Mouse (Mus musculus) embryonic facial prominence, embryonic 10.5 days (tissue): ENCODE data around the gene Acvr1c. TPM values are rescaled to one million over a fixed set of nuclear protein-coding genes. Genes with fewer than 3 reads are reported as not detected.

ENCODE experiments used
- DNase-seq: peaks from one replicate; pipeline ENCODE4 v3.0.0-alpha.2; 2017; ENCODE audit warnings: low spot score
- H3K27ac ChIP-seq: fragments of 300-500 bp; sonication (generic); replicated peaks from 2 replicates; pipeline ENCODE4 v1.5.1; 2016; ENCODE audit warnings: mild to moderate bottlenecking
- H3K27me3 ChIP-seq: fragments of 300-500 bp; sonication (generic); replicated peaks from 2 replicates; pipeline ENCODE4 v1.6.1; 2016; ENCODE audit warnings: low read depth, mild to moderate bottlenecking; ENCODE audit not compliant: poor library complexity, severe bottlenecking
- H3K36me3 ChIP-seq: fragments of 300-500 bp; sonication (generic); replicated peaks from 2 replicates; pipeline ENCODE4 v1.6.1; 2016; ENCODE audit warnings: mild to moderate bottlenecking, moderate library complexity
- H3K4me1 ChIP-seq: fragments of 300-500 bp; sonication (generic); 2 replicates; pipeline ENCODE4 v1.6.1; 2016
- H3K4me3 ChIP-seq: fragments of 300-500 bp; sonication (generic); 2 replicates; pipeline ENCODE4 v1.5.1; 2016; ENCODE audit warnings: mild to moderate bottlenecking, moderate library complexity
- H3K9me3 ChIP-seq: fragments of 300-500 bp; sonication (generic); 2 replicates; pipeline ENCODE4 v1.6.1; 2016; ENCODE audit warnings: mild to moderate bottlenecking
- WGBS: fragments of 180-500 bp; shearing (Covaris S2); methylation state at CpG from one replicate; pipeline ENCODE4 v1.1.7; 2016; 5-methylcytosine and 5-hydroxymethylcytosine counted together
- polyA plus RNA-seq: library from polyadenylated mRNA; unstranded; fragments of >200 nt; fragmentation: Nextera tagmentation; extraction: Ambion mirVana; gene quantifications from 2 replicates; pipeline ENCODE4 v1.2.1, GENCODE M21; 2016

Acvr1c gene
- polyA plus RNA-seq, 1 experiment from 2014 or later = 0.32 TPM

DNA sequence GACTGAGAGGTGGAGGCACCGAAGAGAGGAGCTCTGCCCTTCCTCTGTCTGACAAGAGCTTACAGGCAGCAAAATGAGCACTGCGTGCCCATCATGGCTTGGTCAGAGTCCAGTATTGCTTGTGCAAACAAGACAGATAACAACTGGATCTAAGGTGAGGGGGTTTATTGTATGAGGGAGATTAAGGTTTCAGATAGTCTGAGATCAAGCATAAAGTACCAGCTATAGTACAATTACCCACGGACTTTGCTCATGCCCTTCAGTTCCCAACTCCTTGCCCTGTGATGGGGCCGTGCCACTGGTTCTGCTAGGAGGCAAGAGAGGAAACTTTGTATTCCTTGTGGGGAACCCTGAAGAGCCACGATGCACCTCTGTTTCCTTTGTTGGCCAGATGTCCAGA is 78.5 kb downstream of the Acvr1c start:
- no peaks in the 10 kb centered on the region for H3K4me1 ChIP-seq
- H3K36me3 ChIP-seq = no peaks in the 10 kb centered on the region
- DNase-seq = no peak
- no peaks in the 10 kb centered on the region for H3K27me3 ChIP-seq
- WGBS = 87% methylated on average over 5 of the region's 5 CpGs
- H3K9me3 ChIP-seq = no peaks in the 10 kb centered on the region
- no peak overlapping the region for H3K27ac ChIP-seq
- H3K4me3 ChIP-seq = no peak overlapping the region

- Histone ChIP-seq H3K4me3 (no peak overlapping the region), H3K36me3 (no peaks in the 10 kb centered on the region), H3K27ac (no peak overlapping the region), H3K4me1 (no peaks in the 10 kb centered on the region), H3K9me3 (no peaks in the 10 kb centered on the region), H3K27me3 (no peaks in the 10 kb centered on the region)
- WGBS = 89% methylated on average over 7 of the region's 7 CpGs
- no peak for DNase-seq
Observed at GRCm38 (mm10) chr2:58276454-58276853, 81.2 kb downstream of the Acvr1c start.

DNA sequence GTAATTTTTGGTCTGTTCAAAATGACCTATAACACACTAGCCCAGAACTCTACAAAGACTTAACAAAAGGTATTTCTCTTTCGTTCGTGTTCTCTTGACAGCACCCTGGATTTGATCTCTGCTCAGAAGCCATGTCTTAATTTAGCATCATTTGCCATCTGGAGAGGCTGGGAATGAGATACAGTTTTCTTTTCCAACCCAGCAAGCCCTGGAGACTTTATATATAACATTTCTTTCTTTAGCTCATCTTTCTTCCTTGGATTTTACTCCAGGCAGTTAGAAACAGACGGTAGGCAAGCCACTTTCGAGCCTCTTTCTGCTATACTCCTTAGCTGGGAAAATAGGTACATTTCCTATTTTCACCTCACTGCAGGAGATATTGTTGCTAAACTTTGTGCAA is 117.1 kb downstream of the Acvr1c start:
- 88% methylated on average over 4 of the region's 4 CpGs for WGBS
- no peaks in the 10 kb centered on the region for H3K36me3 ChIP-seq
- H3K27me3 ChIP-seq = no peaks in the 10 kb centered on the region
- H3K27ac ChIP-seq = no peak overlapping the region
- DNase-seq = no peak
- no peaks in the 10 kb centered on the region for H3K4me1 ChIP-seq
- H3K4me3 ChIP-seq = no peak overlapping the region
- H3K9me3 ChIP-seq = no peaks in the 10 kb centered on the region

DNA sequence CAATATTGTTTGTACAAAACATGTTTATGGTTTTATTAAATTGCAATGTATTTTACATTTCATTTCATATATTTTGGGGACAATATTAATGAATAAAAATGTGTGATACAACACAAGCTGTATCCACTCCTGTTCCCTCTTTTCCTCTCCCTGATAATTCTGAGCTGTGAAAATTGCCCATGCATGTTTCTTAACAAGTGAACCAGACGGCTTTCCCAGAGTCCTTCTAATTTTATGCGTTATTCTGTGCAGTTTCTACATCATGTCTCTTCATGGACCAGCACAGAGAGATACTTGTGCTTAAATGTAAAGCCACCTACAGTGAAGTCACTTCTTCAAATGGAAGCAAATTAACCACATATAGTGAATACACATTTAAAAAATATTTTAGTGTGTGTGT is 120.2 kb downstream of the Acvr1c start:
- Histone ChIP-seq H3K9me3 (no peaks in the 10 kb centered on the region), H3K4me1 (no peaks in the 10 kb centered on the region), H3K36me3 (no peaks in the 10 kb centered on the region), H3K27ac (no peak overlapping the region), H3K4me3 (no peak overlapping the region), H3K27me3 (no peaks in the 10 kb centered on the region)
- no peak for DNase-seq
- WGBS = 81% methylated on average over 2 of the region's 2 CpGs

Other genes starting within 250 kb of the Acvr1c start
- gene Cytip, start 162.4 kb downstream of the Acvr1c start, polyA plus RNA-seq = 0.15 and 0.80 TPM in 2 replicates
- 0.16 TPM in 1 of 2 replicates, not detected in the other for gene Gm17409, start 112.2 kb upstream of the Acvr1c start, polyA plus RNA-seq
- 3.7 and 4.3 TPM in 2 replicates for gene Acvr1, start 209.3 kb upstream of the Acvr1c start, polyA plus RNA-seq
- 4.6 and 6.3 TPM in 2 replicates for gene Upp2, start 209.4 kb upstream of the Acvr1c start, polyA plus RNA-seq